Mouse (Mus musculus) intestine, embryonic 14.5 days (tissue): Measurements from ENCODE around the gene Tpst2. TPM values are rescaled to one million over a fixed set of nuclear protein-coding genes. Genes with fewer than 3 reads are reported as not detected.

Experiments used
- ATAC-seq: fragments of 200-750 bp; cut with Nextera tagmentation; replicated peaks from 2 replicates; pipeline ENCODE4 v1.8.0; 2017; ENCODE audit warnings: low read depth, moderate number of reproducible peaks, moderate TSS enrichment, moderate library complexity; ENCODE audit not compliant: low FRiP score, low TSS enrichment
- DNase-seq: peaks from one replicate; pipeline ENCODE4 v3.0.0-alpha.2; 2018; ENCODE audit warnings: low spot score
- H3K27ac ChIP-seq: fragments of 300-500 bp; sonication (generic); 2 replicates; pipeline ENCODE4 v1.5.1; 2014; ENCODE audit warnings: low read depth, mild to moderate bottlenecking, control low read depth
- H3K27me3 ChIP-seq: fragments of 300-500 bp; sonication (generic); replicated peaks from 2 replicates; pipeline ENCODE4 v1.6.1; 2014; ENCODE audit warnings: low read length, control low read depth; ENCODE audit not compliant: control insufficient read depth, insufficient read depth
- H3K36me3 ChIP-seq: fragments of 300-500 bp; sonication (generic); 2 replicates; pipeline ENCODE4 v1.6.1; 2014; ENCODE audit warnings: low read length, control low read depth; ENCODE audit not compliant: control insufficient read depth, insufficient read depth
- H3K4me1 ChIP-seq: fragments of 300-500 bp; sonication (generic); replicated peaks from 2 replicates; pipeline ENCODE4 v1.6.1; 2014; ENCODE audit warnings: low read length, control low read depth, mixed read lengths; ENCODE audit not compliant: control insufficient read depth, insufficient read depth
- H3K4me2 ChIP-seq: fragments of 300-500 bp; sonication (generic); 2 replicates; pipeline ENCODE4 v1.6.1; 2014; ENCODE audit warnings: low read length
- H3K4me3 ChIP-seq: fragments of 300-500 bp; sonication (generic); 2 replicates; pipeline ENCODE4 v1.5.1; 2014; ENCODE audit warnings: low read depth, low read length, control low read depth, mixed read lengths
- H3K9ac ChIP-seq: fragments of 300-500 bp; sonication (generic); 2 replicates; pipeline ENCODE4 v1.6.1; 2014; ENCODE audit warnings: mild to moderate bottlenecking, low read length
- H3K9me3 ChIP-seq: fragments of 300-500 bp; sonication (generic); 2 replicates; pipeline ENCODE4 v1.6.1; 2016; ENCODE audit warnings: low read length, control low read depth; ENCODE audit not compliant: control insufficient read depth
- WGBS: fragments of 180-500 bp; shearing (Covaris S2); extraction: QIAGEN DNeasy Blood & Tissue Kit; methylation state at CpG from one replicate; pipeline ENCODE4 v1.1.7; 2014; 5-methylcytosine and 5-hydroxymethylcytosine counted together
- polyA plus RNA-seq: library from polyadenylated mRNA; unstranded; fragments of >200 nt; fragmentation: Nextera tagmentation; extraction: Ambion mirVana; gene quantifications from 2 replicates; pipeline ENCODE4 v1.2.1, GENCODE M21; 2014

Tpst2 gene
- polyA plus RNA-seq, 1 experiment from 2014 or later = 40.8 TPM

- no peaks in the 10 kb centered on the region for H3K4me1 ChIP-seq
- H3K9me3 ChIP-seq = no peaks in the 10 kb centered on the region
- peaks cover 49% of the 10 kb centered on the region for H3K36me3 ChIP-seq
- DNase-seq (no peak), ATAC-seq (no peak)
- H3K9ac ChIP-seq = no peak within 1 kb of the TSS
- no peak within 1 kb of the TSS for H3K27ac ChIP-seq
- H3K27me3 ChIP-seq = no peaks in the 10 kb centered on the region
- no peak within 1 kb of the TSS for H3K4me2 ChIP-seq
- no peak within 1 kb of the TSS for H3K4me3 ChIP-seq
- WGBS = 60% methylated on average over 13 of the region's 13 CpGs
These were observed 79.4 kb downstream of the Tpst2 start, which contains the start of gene Gm6583 for GRCm38 (mm10) chr5:112355910-112356309. Gene Gm6583 (minus strand): TSS chr5:112356033.

GRCm38 (mm10) chr5:112356322-112356721 lies 79.8 kb downstream of the Tpst2 start:
- WGBS = 88% methylated on average over 9 of the region's 9 CpGs
- Histone ChIP-seq H3K4me2 (no peak overlapping the region), H3K27me3 (no peaks in the 10 kb centered on the region), H3K4me1 (no peaks in the 10 kb centered on the region), H3K4me3 (no peak overlapping the region), H3K36me3 (peaks cover 48% of the 10 kb centered on the region), H3K9me3 (no peaks in the 10 kb centered on the region), H3K27ac (no peak overlapping the region), H3K9ac (no peak overlapping the region)
- DNase-seq (no peak), ATAC-seq (no peak)

GRCm38 (mm10) chr5:112359520-112359919 lies 83.0 kb downstream of the Tpst2 start:
- H3K27ac ChIP-seq = no peak overlapping the region
- peaks cover 43% of the 10 kb centered on the region for H3K36me3 ChIP-seq
- DNase-seq (no peak), ATAC-seq (no peak)
- H3K27me3 ChIP-seq = no peaks in the 10 kb centered on the region
- H3K9ac ChIP-seq = no peak overlapping the region
- no peak overlapping the region for H3K4me2 ChIP-seq
- no peaks in the 10 kb centered on the region for H3K4me1 ChIP-seq
- 83% methylated on average over 4 of the region's 4 CpGs for WGBS
- H3K4me3 ChIP-seq = no peak overlapping the region
- no peaks in the 10 kb centered on the region for H3K9me3 ChIP-seq

- no peak for ATAC-seq
- Histone ChIP-seq H3K9me3 (no peaks in the 10 kb centered on the region), H3K36me3 (peaks cover 43% of the 10 kb centered on the region), H3K4me2 (no peak overlapping the region), H3K27ac (no peak overlapping the region), H3K9ac (no peak overlapping the region), H3K4me1 (no peaks in the 10 kb centered on the region), H3K4me3 (no peak overlapping the region), H3K27me3 (no peaks in the 10 kb centered on the region)
- no peak for DNase-seq
- 92% methylated on average over 3 of the region's 3 CpGs for WGBS
These were observed 83.6 kb downstream of the Tpst2 start for GRCm38 (mm10) chr5:112360077-112360476.

GRCm38 (mm10) chr5:112364184-112364797 lies 87.8 kb downstream of the Tpst2 start:
- Histone ChIP-seq H3K27me3 (no peaks in the 10 kb centered on the region), H3K4me2 (no peak overlapping the region), H3K4me1 (no peaks in the 10 kb centered on the region), H3K4me3 (no peak overlapping the region), H3K9ac (no peak overlapping the region), H3K27ac (no peak overlapping the region), H3K36me3 (peaks cover 60% of the 10 kb centered on the region), H3K9me3 (no peaks in the 10 kb centered on the region)
- 52% methylated on average over 10 of the region's 10 CpGs for WGBS
- DNase-seq (no peak), ATAC-seq (no peak)

Other genes starting within 250 kb of the Tpst2 start
- 2.4 and 3.0 TPM in 2 replicates for gene Cryba4, start 24.2 kb upstream of the Tpst2 start, polyA plus RNA-seq
- gene Crybb1, start 20.9 kb upstream of the Tpst2 start, polyA plus RNA-seq = 1.8 and 3.3 TPM in 2 replicates
- 24.5 and 24.6 TPM in 2 replicates for gene Tfip11, start 49.7 kb downstream of the Tpst2 start, polyA plus RNA-seq
- gene Srrd, start 66.3 kb downstream of the Tpst2 start, polyA plus RNA-seq = 38.2 and 49.7 TPM in 2 replicates
- gene Hps4, start 66.4 kb downstream of the Tpst2 start, polyA plus RNA-seq = 41.9 and 42.9 TPM in 2 replicates
- 0.11 and 0.54 TPM in 2 replicates for gene Gm6583, start 79.3 kb downstream of the Tpst2 start, polyA plus RNA-seq
- 5.8 and 9.3 TPM in 2 replicates for gene Asphd2, start 118.2 kb downstream of the Tpst2 start, polyA plus RNA-seq
- gene Gm6588, start 172.7 kb downstream of the Tpst2 start, polyA plus RNA-seq = not detected in 2 replicates